Mouse (Mus musculus) embryo, embryonic 11 days (tissue): ENCODE data around the gene Suox.
"Not testable (repeated sequence)": the region's sequence is repeated elsewhere in the genome, so short reads cannot be mapped to it uniquely, and the experiment has no call there.

ENCODE experiments used
- DNase-seq: peaks from one replicate; pipeline ENCODE4 v3.0.0-alpha.2; 2015

Gene Suox

DNA sequence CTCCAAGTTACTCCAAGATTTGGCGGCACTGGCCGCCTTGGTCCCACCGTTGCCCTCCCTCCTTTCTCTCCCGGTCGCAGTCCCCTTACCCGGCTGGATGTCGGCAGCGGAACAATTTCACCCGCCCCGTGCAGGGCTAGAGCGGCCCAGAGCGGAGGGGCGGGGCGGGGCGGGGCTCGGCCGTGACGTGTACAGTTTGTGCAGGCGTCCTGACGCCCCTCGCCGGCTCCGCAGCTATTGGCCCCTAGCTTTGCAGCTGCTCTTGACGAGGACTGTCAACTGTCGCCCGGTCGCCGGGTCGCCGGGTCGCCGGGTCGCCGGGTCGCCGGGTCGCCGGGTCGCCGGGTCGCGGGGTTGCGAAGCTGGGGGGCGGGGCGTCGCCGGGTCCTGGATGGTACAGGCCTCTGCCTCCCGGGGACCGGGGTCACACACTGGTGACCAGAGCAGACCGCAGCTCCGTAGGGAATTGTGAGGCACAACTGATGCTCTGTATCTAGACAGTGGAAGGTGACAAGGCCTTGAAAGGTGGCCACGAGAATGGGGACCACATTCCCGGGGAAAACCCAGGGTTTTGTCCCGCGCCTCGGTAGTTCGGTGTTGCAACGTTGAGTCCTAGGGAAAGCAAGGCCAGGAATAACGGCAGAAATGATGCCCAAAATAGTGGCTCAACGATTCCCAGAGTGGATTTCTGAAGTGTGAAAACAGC is at the start of gene Suox:
Gene Suox, minus strand, starts transcription at position 311 of the 706 bp plus-strand sequence.
- peak; percentile 93 for DNase-seq

DNA sequence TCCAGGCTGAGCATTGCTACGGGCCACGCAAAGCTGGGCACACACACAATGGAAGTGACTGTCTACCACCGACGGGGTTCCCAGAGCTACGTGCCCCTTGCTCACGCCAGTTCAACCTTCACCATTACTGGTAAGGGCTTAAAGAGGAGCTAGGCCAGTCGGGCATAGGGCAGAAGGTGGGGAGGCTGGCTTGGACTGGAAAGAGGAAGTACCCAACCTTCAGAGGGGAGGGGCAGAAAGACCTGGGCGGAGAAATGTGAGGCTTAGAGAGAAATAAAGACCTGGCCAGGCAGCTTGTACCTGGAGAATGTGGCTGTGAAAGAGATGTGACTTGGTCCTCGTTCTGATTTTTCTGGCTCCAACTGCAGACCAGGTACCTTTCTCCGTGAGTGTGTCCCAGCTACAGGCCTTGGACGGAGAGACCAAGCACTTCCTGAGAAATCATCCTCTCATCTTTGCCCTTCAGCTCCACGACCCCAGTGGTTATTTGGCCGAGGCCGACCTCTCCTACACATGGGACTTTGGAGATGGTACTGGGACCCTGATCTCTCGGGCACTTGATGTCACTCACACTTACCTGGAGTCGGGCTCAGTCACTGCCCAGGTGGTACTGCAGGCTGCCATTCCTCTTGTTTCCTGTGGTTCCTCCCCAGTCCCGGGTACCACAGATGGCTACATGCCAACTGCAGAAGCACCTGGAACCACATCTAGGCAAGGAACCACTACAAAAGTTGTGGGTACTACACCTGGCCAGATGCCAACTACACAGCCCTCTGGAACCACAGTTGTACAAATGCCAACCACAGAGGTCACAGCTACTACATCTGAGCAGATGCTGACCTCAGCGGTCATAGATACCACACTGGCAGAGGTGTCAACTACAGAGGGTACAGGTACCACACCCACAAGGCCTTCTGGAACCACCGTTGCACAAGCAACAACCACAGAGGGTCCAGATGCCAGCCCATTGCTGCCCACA is 42.0 kb upstream of the Suox start:
- DNase-seq = no peak

DNA sequence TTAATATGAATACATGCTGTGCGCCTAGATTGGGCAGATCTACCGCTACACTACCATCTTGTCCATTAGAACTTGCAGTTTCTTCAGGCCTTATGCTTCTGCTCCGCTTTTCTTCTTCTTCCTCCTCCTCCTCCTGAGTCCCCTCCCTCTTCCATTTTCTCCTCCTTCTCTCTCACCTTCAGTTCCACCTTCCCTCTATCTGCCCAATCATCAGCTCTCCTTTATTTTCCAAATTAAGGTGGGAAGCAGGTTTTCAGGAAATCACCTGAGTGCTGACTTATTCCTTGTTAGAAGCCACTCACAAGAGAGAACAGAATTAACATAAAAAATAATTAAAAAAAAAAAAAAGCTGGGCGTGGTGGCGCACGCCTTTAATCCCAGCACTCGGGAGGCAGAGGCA is 37.4 kb upstream of the Suox start:
- DNase-seq = not testable (repeated sequence)

DNA sequence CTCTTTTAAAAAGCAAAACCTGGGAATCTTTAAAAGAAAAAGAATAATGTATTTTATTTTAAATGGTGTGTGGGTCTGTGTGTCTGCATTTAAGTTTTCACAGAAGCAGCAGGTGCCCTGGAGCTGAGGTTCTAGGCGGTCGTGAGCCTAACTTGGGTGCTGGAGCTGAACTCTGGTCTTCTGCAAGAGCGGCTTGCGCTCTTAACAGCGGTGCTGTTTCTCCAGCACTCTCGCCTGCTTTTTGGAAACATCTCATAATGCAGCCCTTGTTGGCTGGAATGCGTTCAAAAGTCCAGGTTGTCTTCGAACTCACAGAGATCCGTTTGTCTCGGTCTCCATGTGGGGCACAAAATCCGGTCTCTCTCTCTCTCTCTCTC is 31.4 kb upstream of the Suox start:
- DNase-seq = peak; percentile 21

DNA sequence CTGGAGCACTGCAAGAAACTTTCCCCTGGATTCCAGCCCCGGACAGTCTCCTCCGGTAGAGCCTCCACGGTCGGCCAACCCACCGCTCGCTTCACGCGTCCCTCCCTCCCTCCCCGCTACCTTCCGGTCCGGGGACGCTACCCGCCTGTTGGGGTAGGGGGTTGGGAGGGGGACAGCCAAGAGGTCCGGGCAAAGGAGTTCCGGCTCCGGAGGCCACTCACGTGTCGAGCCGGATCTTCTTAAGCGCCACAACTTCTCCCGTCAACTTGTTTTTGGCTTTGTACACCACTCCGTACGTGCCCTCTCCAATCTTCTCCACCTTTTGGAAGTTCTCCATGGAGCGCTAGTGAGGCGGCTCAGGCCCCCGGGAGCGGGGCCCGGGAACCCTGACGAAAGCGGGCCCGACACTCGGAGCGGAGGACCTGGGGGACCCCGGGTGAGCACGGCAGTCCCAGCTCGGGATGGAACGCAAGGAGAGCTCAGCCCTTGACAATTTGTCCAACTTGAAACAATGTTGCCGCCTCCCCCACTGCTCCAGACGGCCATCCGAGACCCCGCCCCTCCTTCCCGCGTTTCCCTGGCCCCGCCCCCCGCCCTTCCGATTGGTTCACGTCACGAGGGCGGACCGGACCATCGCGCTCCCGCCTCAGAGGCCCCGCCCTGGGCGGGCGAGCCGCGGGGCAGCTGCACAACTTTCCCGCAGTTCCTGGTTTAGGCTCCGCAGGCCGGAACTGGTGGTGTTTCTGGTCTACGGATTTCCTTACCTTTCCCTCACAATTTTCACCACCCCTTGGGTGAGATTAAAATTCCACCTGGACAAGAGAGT is 30.8 kb upstream of the Suox start, which contains the start of gene Cdk2:
Gene Cdk2, minus strand, starts transcription at position 541 of the 826 bp plus-strand sequence.
- peak; percentile 97 for DNase-seq

DNA sequence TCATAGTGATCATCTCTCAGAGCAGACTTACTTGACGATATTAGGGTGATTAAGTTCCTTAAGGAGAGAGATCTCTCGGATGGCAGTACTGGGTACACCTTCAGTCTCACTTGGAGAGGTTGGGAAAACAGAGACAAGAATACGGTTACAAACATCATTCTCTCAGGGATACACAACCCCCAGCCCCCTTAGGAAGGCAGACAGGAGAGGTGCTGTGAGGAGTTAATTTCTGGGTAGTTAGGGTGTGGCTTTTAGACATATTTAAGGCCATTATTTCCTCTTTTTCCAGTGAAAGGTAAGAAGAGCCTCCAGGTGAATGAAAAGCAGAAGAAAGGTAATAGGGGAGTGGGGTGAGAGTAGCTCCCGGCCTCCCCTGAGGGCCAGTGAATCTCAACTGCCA is 30.0 kb upstream of the Suox start, which contains the start of gene Pmel:
Gene Pmel, plus strand, starts transcription at position 301 of the 400 bp plus-strand sequence.
- DNase-seq = no peak

DNA sequence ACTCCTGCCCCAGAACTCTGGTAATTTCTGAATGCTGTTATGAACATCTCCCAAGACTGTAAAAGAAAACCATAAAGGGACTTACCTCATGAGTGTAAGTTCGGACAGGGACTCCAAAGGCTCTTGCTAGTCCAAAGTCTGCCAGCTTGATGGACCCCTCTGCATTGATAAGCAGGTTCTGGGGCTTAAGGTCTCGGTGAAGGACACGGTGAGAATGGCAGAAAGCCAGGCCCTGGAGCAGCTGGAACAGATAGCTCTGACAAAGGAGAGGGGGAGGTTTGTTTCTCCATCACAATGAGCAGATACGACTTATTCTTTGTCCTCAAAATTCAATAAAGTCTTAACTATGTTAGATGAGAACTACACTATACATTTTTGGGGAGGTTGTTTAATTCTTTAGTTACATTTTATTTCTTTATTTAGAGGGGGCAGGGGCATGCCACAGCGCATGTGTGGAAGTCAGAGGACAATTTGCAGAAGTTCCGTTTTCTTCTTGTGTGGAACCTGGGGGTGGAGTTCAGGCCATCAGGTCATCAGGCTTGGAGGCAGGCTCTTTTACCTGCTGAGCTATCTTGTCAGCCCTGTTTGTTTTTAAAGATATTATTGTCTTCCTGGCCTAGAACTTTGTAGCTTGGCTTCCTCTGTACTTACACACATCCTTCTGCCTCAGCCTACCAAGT is 28.6 kb upstream of the Suox start:
- no peak for DNase-seq

DNA sequence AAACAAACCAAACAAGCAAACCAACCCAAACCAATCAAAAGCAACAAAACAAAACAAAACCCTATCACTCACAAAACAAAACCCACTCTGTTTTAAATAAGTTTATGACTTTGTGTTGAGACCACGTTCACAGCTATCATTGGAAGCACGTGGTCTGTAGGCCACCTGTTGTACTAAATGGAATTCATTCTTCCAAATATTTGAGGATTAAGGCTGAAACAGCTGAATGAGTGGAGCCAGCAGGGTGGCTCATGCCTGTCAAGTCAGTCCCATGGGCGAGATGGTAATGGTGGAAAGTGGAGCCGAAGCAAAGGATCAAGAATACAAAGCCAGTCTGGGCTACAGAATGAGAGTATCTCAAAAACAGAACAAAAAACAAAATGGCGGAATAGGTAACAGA is 26.8 kb upstream of the Suox start:
- no peak for DNase-seq

DNA sequence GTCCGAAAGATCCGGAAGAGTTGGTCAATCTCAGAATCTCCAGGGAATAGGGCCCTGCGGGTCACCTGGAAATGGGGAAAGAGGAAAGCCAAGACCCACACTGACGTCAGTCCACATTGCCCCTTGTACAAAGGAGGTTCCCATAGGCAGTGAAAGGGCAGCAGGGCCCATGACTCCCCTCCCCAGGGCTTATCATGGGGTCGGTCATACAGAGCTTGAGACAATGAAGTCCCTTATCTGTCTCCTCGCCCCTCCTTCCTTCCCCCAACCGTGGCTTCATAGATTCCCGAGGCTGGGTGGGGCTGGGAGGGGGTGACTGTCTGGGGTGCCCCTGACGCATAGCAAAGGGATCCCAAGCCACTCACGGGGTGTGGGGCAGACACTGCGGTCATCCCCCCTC is 25.7 kb upstream of the Suox start:
- no peak for DNase-seq

DNA sequence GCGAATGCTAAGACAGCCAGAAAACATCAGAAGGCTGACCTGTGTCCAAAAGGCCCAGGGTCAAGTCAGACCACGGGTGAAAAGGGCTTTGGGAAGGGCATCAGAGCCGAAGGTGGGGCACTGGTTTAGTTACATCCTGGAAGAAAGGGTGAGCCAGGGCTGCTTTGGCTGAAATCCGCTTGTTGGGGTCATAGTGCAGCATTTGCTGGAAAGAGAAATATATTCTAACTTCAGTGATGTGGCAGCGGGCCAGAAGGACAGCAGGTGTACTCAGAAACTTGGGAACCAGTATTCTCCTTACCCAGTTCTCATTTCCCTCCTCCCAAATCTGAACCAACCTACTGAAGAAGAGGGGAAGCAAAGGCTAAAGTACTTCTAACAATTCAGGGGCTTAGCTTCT is 25.1 kb upstream of the Suox start:
- DNase-seq = no peak

DNA sequence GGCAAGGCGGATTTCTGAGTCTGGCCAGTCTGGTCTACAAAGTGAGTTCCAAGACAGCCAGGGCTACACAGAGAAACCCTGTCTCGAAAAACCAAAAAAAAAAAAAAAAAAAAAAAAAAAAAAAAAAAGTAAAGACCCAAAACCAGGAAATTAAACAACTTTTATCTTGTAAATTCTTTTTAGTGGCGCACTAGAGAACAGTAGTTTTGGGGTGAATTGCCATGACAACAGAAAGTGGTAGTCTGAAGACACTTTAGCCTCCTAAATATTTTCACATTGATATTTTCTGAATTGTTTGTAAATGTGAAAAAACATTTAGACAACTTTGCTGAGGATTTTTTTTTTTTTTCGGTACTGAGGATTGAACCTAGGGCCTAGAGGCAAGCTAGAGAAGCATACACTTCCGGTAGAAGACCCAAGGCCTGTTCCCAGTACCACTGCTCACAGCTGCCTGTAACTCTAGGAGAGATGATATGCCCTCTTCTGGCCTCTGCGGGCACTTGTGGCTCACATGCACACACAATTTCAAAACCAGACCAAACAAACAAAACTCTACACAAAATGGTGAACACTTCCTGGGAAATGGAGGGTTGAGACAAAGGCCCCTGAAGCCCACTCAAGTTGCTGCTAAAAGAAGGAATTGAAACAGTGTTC is 23.3 kb upstream of the Suox start:
- no peak for DNase-seq

DNA sequence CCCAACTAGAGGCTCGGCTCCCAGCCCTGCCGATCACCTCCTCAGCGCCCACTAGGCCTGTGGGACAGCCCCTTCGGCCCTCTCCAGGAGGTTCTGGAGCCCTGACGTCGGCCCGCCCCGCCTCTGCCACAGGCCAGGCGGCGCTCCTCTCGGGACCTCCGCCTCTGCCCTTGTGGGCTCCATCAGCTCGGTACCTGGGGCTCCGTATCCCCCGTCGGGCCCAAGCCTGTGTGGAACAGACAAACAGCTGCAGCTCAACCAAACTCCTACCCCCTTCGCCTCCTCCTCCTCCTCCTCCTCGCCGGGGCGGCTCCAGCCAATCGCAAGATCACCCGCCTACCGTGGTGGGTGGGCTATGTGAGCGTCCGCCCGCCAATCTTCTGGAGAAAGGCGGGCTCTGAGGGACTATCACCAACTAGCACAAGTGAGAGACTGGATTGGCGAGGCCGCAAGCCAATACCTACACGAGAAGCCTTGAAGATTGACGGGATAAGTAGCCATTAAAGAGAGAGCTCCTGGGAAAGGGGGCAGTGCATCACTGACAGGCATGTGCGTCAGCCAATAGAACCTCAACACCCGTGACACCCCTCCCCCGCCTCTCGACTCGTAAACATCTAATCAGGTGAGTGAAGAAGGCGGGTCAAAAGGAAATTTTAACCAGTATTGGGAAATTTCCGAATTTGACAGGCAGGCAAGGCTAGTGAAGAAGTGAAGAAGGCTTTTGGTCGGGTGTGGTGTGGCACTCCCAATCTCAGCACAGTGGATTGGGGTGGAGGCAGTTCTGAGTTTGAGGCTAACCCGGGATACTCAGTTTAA is 22.3 kb upstream of the Suox start, which contains the start of gene Rab5b:
Gene Rab5b, minus strand, starts transcription at position 273 of the 816 bp plus-strand sequence.
- DNase-seq = peak; percentile 100

DNA sequence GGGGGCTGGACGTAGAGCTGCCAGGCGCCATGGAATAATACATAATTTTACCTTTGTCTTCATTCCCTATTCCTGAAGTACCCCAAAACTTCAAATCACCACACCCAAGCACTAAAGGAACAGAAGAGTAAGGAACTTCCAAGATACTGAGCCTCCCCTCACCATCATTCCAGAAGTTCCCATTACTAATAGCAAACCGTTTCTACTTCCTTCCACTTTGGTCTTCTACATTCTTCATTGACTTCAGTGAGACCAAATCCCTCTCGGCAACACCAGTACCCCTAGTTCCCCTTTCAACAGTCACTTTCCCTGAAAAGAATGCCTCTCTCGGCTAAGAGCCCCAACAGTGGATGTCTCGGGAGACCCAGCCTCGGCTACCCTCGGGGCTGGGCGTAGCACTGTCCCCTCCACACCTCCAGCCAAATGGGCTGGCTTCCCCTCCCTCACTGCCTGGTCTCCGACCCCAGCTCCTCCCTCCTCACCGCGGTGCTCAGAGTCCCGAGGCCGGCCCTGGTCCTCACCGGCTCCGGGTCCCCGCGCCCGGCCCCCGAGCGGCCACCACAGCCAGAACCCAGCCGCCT is 21.6 kb upstream of the Suox start:
- no peak for DNase-seq

DNA sequence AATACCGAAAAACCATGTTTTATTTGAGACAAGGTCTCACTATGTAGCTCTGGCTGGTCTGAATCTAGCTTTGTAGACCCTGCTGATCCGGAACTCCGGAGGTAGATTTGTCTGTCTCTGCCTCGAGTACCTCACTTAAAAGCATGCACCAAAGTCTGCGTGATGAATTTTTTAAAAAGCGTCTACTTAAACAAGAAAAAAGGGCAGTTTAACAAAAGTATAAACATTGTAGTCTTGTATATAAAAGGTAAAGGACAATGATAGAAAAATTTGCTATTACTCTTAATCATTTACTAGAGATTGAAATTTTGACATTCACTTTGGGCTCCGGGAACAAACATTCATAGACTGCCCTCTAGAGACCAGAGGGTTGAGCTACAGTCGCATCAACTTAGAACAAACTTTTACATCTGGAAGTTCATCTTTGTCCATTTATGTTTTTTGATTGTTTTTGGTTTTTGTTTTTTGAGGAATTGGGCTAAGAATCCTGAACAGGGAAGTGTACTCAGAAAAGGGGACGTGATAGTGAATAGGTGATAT is 666 bp upstream of the Suox start:
- DNase-seq = peak; percentile 73

DNA sequence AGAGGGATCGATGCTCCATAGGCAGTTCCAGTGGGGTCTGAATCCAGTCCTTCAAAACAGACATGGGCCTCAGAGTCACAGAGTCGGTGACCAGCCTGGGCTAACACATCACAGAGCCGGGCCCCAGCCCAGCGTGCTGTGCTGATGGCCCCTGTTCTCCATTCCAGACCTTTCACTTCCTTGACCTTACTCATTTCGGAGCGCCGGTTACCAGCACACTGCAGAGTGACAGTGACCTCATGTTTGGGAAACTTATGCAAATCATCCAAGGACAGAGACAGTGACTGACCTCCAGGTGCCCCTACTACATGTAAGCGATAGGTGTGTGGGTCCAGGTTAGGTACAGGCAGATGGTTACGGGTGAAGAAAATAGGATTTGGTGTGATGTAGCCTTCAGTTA is 2.7 kb downstream of the Suox start:
- no peak for DNase-seq

DNA sequence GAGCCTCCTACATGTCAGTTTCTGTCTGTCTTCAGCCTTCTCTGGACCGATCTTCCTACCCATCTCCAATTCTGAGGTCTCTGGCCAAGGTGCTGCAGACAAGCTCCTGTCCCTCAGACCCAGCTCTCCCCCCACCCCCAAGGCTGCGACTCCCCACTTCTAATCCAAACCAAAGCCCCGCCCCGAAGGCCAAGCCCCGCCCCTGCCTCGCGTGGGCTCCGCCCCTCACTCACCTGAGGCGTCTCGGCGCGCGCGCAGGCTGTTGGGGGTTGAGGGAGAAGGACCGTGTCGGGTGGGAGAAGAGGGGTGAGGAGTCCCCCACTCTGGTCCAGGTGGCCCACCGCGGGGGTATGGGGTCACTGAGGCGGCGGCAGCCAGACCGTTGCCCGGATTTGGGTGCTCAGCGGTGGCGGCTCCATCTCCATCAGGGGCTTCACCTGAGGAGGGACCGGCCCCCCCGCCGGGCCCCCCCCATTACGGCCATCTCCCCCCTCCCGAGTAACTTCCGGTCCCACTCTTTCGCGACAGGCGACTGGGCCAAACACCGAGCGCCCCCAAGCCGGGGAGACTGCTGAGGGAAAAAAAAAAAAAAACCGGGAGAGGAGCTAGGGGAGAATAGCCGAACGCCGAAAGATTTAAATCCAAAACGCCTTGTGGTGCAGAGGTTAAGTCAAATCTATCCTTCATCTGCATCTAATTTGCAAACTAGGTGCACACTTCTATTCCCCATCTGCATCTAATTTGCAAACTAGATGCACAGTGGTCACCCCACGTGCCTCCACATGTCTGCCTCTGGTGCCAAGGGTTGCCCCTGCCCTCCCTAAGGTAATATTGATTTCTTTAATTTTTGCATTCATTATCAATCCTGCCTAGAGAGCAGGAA is 4.8 kb downstream of the Suox start:
- peak; percentile 76 for DNase-seq

DNA sequence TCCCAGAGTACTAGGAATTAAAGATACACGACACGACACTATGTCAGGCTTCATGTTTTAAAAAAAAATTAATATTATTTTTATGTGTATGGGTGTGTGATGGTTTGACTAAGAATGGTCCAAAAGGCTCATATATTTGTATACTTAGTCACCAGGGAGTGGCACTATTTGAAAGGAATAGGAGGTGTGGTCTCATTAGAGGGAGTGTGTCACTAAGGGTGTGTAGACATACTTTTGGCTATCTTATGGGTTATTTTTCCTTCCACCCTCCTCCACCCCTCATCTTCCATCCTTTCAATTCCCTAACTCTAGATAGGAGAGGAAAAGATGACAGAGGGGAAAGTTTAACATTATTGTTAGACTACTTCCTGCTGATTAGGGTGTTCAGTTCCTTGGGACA is 8.1 kb downstream of the Suox start:
- no peak for DNase-seq

DNA sequence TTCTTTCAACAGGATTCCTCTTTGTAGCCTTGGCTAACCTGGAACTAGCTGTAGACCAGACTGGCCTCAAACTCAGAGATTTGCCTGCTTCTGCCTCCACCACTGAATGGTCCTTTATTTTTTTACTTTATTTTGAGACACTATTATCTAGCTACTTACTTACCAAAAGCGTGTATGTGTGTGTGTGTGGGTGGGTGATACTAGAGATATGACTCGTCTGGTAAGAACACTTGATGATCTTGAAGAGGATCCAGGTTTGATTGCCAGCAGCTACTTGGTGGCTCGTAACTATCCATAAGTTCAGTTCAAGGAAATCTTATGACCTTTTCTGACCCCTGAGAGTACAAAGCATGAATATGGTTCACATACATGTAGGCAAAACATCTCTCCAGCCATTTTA is 8.6 kb downstream of the Suox start:
- DNase-seq = no peak

DNA sequence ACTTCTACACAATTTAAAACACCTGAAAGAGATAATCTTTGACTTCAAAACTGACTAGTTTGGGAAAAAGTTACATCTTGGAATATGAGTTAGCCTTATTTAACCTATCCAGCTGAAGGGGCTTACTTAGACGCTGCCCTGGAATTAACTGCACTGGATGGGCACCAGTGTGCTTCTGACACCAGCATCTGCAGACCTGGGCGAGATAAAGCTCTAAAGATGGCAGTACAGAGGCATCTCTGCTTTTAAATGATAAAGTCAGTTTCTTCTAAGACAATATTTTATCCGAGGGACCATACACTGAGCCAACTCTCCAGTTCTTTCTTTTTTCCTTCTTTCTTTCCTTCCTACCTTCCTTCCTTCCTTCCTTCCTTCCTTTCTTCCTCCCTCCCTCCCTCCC is 9.1 kb downstream of the Suox start:
- no peak for DNase-seq
